Mouse (Mus musculus): ENCODE results near the gene Stk38. TPM values are rescaled to one million over a fixed set of nuclear protein-coding genes. Genes with fewer than 3 reads are reported as not detected.
"Not testable (repeated sequence)": the region's sequence is repeated elsewhere in the genome, so short reads cannot be mapped to it uniquely, and the experiment has no call there.

The Stk38 gene
- polyA plus RNA-seq, 1 experiment from 2014 or later = 51.0 TPM

DNA sequence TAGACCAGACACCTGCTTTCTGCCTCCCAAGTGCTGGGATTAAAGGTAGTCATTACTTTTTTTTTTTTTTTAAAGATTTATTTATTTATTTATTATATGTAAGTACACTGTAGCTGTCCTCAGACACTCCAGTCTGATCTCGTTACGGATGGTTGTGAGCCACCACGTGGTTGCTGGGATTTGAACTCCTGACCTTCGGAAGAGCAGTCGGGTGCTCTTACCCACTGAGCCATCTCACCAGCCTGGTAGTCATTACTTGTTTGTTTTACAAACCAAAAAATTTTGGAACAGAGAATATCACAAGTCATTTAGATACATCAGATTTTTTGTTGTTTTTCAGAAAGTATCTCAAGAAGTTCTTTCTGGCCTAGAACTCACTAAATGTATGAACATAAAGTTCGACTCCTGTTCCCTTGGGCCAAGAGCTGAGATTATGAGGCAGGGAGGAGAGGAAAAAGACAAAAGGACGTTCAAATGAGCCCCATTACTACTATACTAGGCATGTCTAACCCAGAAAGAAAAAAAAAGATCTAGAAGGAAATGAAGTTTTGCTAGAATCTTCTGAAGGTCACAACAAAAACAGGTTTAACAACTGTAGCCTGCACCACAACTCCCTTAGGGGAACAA lies 23.4 kb upstream of the Stk38 start:
- 61% methylated on average over 7 of the region's 7 CpGs for WGBS (ENCODE audit: insufficient replicate concordance)
- H3K9me3 ChIP-seq (replicated peaks; ENCODE audit: control insufficient read depth, low read length); H3K36me3 ChIP-seq (ENCODE audit: control insufficient read depth, insufficient read depth); ATAC-seq (ENCODE audit: low read depth); H3K27me3 ChIP-seq (ENCODE audit: control insufficient read depth, insufficient read depth, low read depth, low read length): not testable (repeated sequence)
- peak overlapping the region; percentile 97 for H3K9ac ChIP-seq (ENCODE audit: low read depth, low read length)
- peak overlapping the region; percentile 97 for H3K27ac ChIP-seq (ENCODE audit: low read length)
- H3K4me2 ChIP-seq (ENCODE audit: low read depth, low read length) = peak overlapping the region; percentile 89
- peaks cover 15% of the 10 kb centered on the region for H3K4me1 ChIP-seq (ENCODE audit: control insufficient read depth, low read depth, low read length)
- peak overlapping the region; percentile 94 for H3K4me3 ChIP-seq (ENCODE audit: low read depth, low read length)

DNA sequence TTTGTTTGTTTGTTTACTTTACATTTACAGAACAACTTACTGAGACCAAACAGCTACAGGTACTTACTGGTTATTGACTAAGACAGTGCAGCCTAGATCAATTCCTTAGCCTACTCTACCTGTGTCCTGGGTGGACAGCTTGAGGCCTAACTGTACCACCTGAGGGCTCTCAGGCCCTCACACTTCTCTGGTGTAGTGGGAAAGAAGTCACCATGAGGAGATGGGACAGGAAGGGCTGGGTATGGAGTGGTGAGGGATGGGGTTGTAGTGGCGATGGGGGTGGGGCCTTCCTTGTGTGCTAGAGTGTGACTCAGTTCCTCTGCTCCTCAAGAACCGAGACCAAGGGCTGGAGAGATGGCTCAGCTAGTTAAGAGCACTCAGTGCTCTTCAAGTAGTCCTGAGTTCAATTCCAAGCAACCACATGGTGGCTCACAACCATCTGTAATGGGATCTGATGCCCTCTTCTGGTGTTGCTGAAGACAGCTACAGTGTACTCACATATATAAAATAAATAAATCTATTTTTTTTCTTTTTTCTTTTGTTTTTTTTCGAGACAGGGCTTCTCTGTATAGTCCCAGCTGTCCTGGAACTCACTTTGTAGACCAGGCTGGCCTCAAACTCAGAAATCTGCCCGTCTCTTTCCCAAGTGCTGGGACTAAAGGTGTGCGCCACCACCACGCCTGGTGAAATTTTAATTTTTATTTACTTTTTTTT lies 22.7 kb upstream of the Stk38 start:
- no peak overlapping the region for H3K4me2 ChIP-seq (ENCODE audit: low read depth, low read length)
- no peak for ATAC-seq (ENCODE audit: low read depth)
- no peaks in the 10 kb centered on the region; the same call in 1 of the 2 replicates for H3K36me3 ChIP-seq (ENCODE audit: control insufficient read depth, insufficient read depth)
- peaks cover 13% of the 10 kb centered on the region for H3K4me1 ChIP-seq (ENCODE audit: control insufficient read depth, low read depth, low read length)
- H3K9ac ChIP-seq (ENCODE audit: low read depth, low read length) = no peak overlapping the region
- no peak overlapping the region for H3K27ac ChIP-seq (ENCODE audit: low read length)
- no peaks in the 10 kb centered on the region for H3K9me3 ChIP-seq (replicated peaks; ENCODE audit: control insufficient read depth, low read length)
- no peaks in the 10 kb centered on the region for H3K27me3 ChIP-seq (ENCODE audit: control insufficient read depth, insufficient read depth, low read depth, low read length)
- WGBS (ENCODE audit: insufficient replicate concordance) = 72% methylated on average over 6 of the region's 6 CpGs
- no peak overlapping the region for H3K4me3 ChIP-seq (ENCODE audit: low read depth, low read length)

DNA sequence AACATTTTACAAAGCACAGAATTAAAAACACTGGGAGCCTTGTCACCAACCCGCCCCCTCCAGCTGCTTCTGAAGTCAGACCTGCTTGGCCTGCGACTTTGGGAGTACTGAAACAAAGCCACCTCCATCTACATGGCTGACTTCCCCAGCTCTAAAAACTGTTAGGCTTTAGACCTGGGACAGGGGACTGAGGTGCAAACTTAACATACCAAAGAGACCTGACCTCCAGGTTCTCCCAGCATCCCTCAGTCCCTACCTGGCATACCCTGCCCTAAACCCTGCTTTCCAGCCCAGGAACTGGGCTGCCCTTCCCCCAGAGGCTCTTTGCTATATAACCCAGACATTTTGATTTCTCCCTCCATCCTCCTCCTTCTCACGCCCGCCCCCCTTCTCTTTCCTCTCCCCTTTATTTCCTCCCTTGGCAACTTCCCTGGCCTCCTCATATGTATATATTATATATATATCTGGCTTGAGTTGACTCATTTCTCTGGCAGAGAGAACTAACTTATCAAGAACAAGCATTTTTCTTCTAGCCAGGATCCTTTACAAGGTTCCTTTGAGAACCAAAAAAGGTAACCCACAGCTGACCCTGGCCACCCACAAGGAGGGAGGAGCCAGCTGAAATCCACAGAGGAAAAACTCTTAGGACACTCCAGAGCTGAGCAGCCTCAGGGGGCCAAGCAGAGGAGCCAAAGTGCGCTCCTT lies 19.0 kb upstream of the Stk38 start:
- no peak overlapping the region for H3K27ac ChIP-seq (ENCODE audit: low read length)
- no peaks in the 10 kb centered on the region for H3K9me3 ChIP-seq (replicated peaks; ENCODE audit: control insufficient read depth, low read length)
- H3K4me3 ChIP-seq (ENCODE audit: low read depth, low read length) = no peak overlapping the region
- H3K36me3 ChIP-seq (ENCODE audit: control insufficient read depth, insufficient read depth) = no peaks in the 10 kb centered on the region
- H3K4me2 ChIP-seq (ENCODE audit: low read depth, low read length) = no peak overlapping the region
- WGBS (ENCODE audit: insufficient replicate concordance) = 65% methylated on average over 5 of the region's 5 CpGs
- no peak for ATAC-seq (ENCODE audit: low read depth)
- no peaks in the 10 kb centered on the region for H3K27me3 ChIP-seq (ENCODE audit: control insufficient read depth, insufficient read depth, low read depth, low read length)
- H3K4me1 ChIP-seq (ENCODE audit: control insufficient read depth, low read depth, low read length) = peaks cover 21% of the 10 kb centered on the region
- H3K9ac ChIP-seq (ENCODE audit: low read depth, low read length) = no peak overlapping the region

DNA sequence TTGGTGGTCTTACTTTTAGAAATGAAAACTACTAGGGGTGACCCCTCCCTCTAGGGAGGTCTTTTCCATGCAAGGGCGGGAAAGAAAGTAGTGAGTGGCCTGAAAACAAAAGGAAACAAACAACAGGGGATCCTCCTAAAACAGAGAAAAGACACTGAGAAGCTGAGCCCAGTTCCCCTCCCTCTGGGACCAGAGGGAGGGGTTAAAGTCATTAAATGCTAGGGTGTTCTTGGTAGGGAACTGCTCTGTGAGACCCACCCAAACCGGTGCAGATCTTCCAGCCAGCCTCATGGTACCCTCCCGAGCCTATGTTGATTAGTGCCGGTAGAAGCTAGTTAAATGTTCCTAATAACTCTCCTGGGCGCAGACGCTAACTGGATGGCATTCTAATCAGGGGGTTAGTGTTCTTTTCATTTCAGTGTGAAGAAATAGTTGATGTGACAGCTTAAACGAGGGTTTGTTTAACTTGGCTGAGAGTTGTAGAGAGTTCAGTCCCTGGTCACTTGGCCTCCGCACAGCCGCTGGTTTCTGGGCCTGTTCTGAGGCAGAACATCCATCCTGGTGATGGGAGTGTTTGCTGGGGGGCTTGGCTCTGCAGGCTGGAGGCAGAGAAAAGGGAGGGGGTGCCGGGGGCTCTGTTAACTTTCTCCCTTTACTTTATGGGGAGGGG lies 17.2 kb upstream of the Stk38 start:
- H3K27me3 ChIP-seq (ENCODE audit: control insufficient read depth, insufficient read depth, low read depth, low read length) = no peaks in the 10 kb centered on the region
- H3K4me3 ChIP-seq (ENCODE audit: low read depth, low read length) = no peak overlapping the region
- no peaks in the 10 kb centered on the region for H3K36me3 ChIP-seq (ENCODE audit: control insufficient read depth, insufficient read depth)
- no peak overlapping the region for H3K9ac ChIP-seq (ENCODE audit: low read depth, low read length)
- peak overlapping the region; percentile 21; the same call in 1 of the 2 replicates for H3K27ac ChIP-seq (ENCODE audit: low read length)
- peak; percentile 48 for ATAC-seq (ENCODE audit: low read depth)
- peaks cover 15% of the 10 kb centered on the region for H3K4me1 ChIP-seq (ENCODE audit: control insufficient read depth, low read depth, low read length)
- H3K9me3 ChIP-seq (replicated peaks; ENCODE audit: control insufficient read depth, low read length) = no peaks in the 10 kb centered on the region
- 50% methylated on average over 10 of the region's 10 CpGs for WGBS (ENCODE audit: insufficient replicate concordance)
- no peak overlapping the region for H3K4me2 ChIP-seq (ENCODE audit: low read depth, low read length)

DNA sequence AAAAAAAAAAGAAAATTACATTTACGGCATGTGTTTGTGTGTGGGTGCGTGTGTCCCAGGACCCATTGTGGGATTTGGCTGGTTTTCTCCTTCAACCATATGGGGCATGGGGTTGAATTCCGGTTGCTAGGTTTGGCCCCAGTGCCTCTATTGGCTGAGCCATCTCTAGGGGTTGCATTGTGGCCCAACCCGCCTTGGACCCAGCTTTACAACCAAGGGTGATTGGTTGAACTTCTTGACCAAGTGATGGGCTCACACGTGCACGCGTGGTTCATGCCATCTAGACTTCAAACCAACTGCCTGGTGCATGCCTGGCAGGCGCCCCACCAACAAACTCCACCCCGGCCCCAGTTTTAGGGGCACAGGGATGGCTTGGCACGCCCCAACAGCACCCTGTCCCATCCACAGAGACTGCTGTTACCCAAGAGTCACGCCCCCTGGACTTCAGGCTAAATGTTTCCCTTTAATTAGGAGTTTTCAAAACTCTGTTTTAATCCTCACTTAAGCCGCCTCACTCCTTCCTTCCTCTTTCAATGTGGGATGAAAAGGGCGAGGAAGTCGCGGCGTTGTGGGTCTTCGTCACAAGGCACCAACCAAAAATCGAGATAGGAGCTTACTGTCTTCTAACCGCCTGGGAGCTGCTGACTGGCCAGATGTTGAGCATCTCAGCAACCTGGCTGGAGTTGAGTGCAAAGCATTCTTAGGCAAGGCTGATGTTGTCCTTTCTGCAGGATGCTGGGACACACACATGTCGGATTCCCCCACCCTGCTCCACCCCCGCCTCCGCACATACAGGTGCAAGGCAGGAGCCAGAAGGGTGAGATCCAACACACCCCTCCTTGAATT lies 16.5 kb upstream of the Stk38 start:
- no peak overlapping the region for H3K4me3 ChIP-seq (ENCODE audit: low read depth, low read length)
- H3K4me1 ChIP-seq (ENCODE audit: control insufficient read depth, low read depth, low read length) = peaks cover 15% of the 10 kb centered on the region
- no peaks in the 10 kb centered on the region for H3K27me3 ChIP-seq (ENCODE audit: control insufficient read depth, insufficient read depth, low read depth, low read length)
- no peaks in the 10 kb centered on the region for H3K9me3 ChIP-seq (replicated peaks; ENCODE audit: control insufficient read depth, low read length)
- no peaks in the 10 kb centered on the region for H3K36me3 ChIP-seq (ENCODE audit: control insufficient read depth, insufficient read depth)
- no peak overlapping the region for H3K9ac ChIP-seq (ENCODE audit: low read depth, low read length)
- WGBS (ENCODE audit: insufficient replicate concordance) = 42% methylated on average over 22 of the region's 22 CpGs
- ATAC-seq (ENCODE audit: low read depth) = no peak
- no peak overlapping the region for H3K27ac ChIP-seq (ENCODE audit: low read length)
- no peak overlapping the region for H3K4me2 ChIP-seq (ENCODE audit: low read depth, low read length)

DNA sequence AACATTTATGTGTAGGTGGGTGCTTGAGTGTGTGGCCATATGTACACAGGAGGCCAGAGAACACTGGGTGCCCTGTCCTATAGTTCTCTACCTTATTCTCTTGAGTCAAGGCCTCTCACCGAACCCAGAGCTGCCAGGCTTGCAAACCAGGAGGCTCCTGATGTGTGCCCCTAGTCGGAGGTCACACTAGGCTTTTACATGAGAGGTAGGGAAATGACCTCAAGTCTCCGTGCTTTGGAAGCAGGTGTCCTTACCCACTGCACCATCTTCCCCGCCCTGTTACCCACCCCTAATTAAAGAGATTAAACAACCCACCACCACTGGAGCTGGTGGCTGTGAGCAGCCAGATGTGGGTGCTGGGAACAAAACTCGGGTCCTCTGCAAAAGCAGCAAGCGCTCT lies 15.6 kb upstream of the Stk38 start:
- Histone ChIP-seq H3K4me3 (ENCODE audit: low read depth, low read length) (no peak overlapping the region), H3K4me1 (ENCODE audit: control insufficient read depth, low read depth, low read length) (peaks cover 15% of the 10 kb centered on the region), H3K4me2 (ENCODE audit: low read depth, low read length) (no peak overlapping the region), H3K9me3 (replicated peaks; ENCODE audit: control insufficient read depth, low read length) (no peaks in the 10 kb centered on the region), H3K27me3 (ENCODE audit: control insufficient read depth, insufficient read depth, low read depth, low read length) (no peaks in the 10 kb centered on the region), H3K9ac (ENCODE audit: low read depth, low read length) (no peak overlapping the region), H3K36me3 (ENCODE audit: control insufficient read depth, insufficient read depth) (no peaks in the 10 kb centered on the region), H3K27ac (ENCODE audit: low read length) (no peak overlapping the region)
- 80% methylated on average over 6 of the region's 6 CpGs for WGBS (ENCODE audit: insufficient replicate concordance)
- no peak for ATAC-seq (ENCODE audit: low read depth)

DNA sequence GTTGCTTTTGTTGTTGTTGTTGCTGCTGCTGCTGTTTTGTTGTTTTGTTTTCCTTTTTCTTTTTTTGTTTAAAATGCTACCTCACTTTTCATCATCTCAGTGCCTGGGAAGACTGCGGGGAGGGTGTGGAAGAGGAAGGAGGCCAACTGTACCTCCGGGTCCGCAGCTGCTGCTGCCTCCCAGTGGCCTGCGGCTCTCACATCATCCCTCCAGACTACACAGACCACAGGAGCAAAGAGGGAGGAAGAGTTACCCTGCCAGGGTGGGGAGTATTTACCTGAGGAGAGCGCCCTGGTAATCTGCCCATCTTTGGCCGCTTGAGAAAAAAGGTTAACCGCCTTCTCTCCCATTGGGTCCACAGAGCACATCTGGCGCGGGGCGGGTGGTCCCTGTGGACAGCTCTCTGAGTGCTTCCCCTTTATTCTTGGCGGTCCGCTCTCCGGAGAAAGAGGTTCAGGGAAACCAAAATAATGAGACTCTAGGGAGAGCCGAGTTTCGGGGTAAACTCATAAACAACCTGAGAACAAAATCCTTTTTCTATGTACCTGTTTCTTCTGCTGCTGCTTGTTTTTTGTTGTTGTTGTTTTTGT lies 14.5 kb upstream of the Stk38 start:
- WGBS (ENCODE audit: insufficient replicate concordance) = 18% methylated on average over 15 of the region's 15 CpGs
- Histone ChIP-seq H3K36me3 (ENCODE audit: control insufficient read depth, insufficient read depth) (no peaks in the 10 kb centered on the region), H3K27me3 (ENCODE audit: control insufficient read depth, insufficient read depth, low read depth, low read length) (no peaks in the 10 kb centered on the region), H3K4me2 (ENCODE audit: low read depth, low read length) (peak overlapping the region; percentile 51), H3K9me3 (replicated peaks; ENCODE audit: control insufficient read depth, low read length) (no peaks in the 10 kb centered on the region), H3K9ac (ENCODE audit: low read depth, low read length) (no peak overlapping the region), H3K4me3 (ENCODE audit: low read depth, low read length) (peak overlapping the region; percentile 13; the same call in 1 of the 2 replicates), H3K27ac (ENCODE audit: low read length) (no peak overlapping the region), H3K4me1 (ENCODE audit: control insufficient read depth, low read depth, low read length) (peaks cover 15% of the 10 kb centered on the region)
- ATAC-seq (ENCODE audit: low read depth) = peak; percentile 56

DNA sequence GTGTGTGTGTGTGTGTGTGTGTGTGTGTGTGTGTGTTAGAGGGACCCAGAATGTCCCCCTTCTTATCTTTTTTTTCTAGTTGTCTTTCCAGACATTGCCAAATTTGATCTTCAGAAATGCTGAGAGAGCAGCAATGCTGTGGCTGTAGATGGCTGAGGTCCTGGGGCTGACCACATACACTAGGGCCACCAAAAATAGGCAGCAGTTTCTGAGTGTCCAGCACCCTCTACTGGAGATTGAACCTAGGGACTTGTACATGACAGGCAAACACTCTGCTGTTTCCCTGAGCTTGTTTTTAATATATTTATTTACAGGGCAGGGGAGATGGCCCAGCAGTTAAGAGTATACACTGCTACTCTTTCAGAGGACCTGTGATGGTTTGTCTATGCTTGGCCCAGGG lies 12.6 kb upstream of the Stk38 start:
- no peaks in the 10 kb centered on the region for H3K36me3 ChIP-seq (ENCODE audit: control insufficient read depth, insufficient read depth)
- no peak overlapping the region for H3K4me3 ChIP-seq (ENCODE audit: low read depth, low read length)
- no peak overlapping the region for H3K9ac ChIP-seq (ENCODE audit: low read depth, low read length)
- no peak overlapping the region for H3K4me2 ChIP-seq (ENCODE audit: low read depth, low read length)
- no peak for ATAC-seq (ENCODE audit: low read depth)
- no peaks in the 10 kb centered on the region for H3K27me3 ChIP-seq (ENCODE audit: control insufficient read depth, insufficient read depth, low read depth, low read length)
- no peaks in the 10 kb centered on the region for H3K9me3 ChIP-seq (replicated peaks; ENCODE audit: control insufficient read depth, low read length)
- no peak overlapping the region for H3K27ac ChIP-seq (ENCODE audit: low read length)
- H3K4me1 ChIP-seq (ENCODE audit: control insufficient read depth, low read depth, low read length) = peaks cover 15% of the 10 kb centered on the region

All from liver, embryonic 16.5 days (tissue).